8 mouse cellular contexts compared by ENCODE assay signal in genomic region chr5:118244606-118245443, GRCm38 (mm10). TPM values are rescaled to one million over a fixed set of nuclear protein-coding genes. Genes with fewer than 3 reads are reported as not detected.
DNase-seq lines count a peak whose midpoint lies in the region; ATAC-seq and TF ChIP-seq lines count a peak whose summit lies in the region.

Gene Rnft2, minus strand, starts transcription at chr5:118245116.
Gene 2410131K14Rik, plus strand, starts transcription at chr5:118245227.

- H3K36me3 ChIP-seq in hindbrain, embryonic 10.5 days, result peaks cover 48% of the 10 kb centered on the region
- H3K36me3 ChIP-seq in lung, postnatal 0 days (ENCODE audit: insufficient read depth, low read length), result 0 out of 2 replicates have a peak, but pooled peaks cover 4% of the 10 kb centered on the region

- 0 out of 2 replicates have a peak, but pooled peaks have one; percentile 15 for TF ChIP-seq CTCF in lung, postnatal 0 days (IDR thresholded peaks at IDR 0.05)

- WGBS in hindbrain, embryonic 10.5 days, result under 1% methylated on average over 68 of the region's 68 CpGs
- 5% methylated on average over 67 of the region's 68 CpGs for WGBS in lung, postnatal 0 days

- H3K4me3 ChIP-seq in hindbrain, embryonic 10.5 days, result peak within 1 kb of the TSS; percentile 81
- H3K4me3 ChIP-seq in lung, postnatal 0 days (ENCODE audit: low read depth, low read length), result peak within 1 kb of the TSS; percentile 68

- H3K27ac ChIP-seq in hindbrain, embryonic 10.5 days, result peak within 1 kb of the TSS; percentile 92
- H3K27ac ChIP-seq in lung, postnatal 0 days (ENCODE audit: low read length), result peak within 1 kb of the TSS; percentile 68

- H3K4me2 ChIP-seq in lung, postnatal 0 days (replicated peaks; ENCODE audit: low read depth, low read length), result peak within 1 kb of the TSS; percentile 93

- no peak for TF ChIP-seq EP300 in lung, postnatal 0 days (IDR thresholded peaks at IDR 0.05)

- peak; percentile 99 for DNase-seq in MN1 (ENCODE audit: low spot score)
- DNase-seq in cerebellum, adult 9-10 months, result peak; percentile 100
- peak; percentile 100 for DNase-seq in hindbrain, embryonic 10.5 days (ENCODE audit: low spot score)
- peak; percentile 100 for DNase-seq in layer of hippocampus, adult 9-11 months
- peak; percentile 99 for DNase-seq in lung, postnatal 0 days (ENCODE audit: low spot score)
- peak; percentile 99 for DNase-seq in ovary, postnatal 14 days (ENCODE audit: low spot score)
- peak; percentile 100 for DNase-seq in thymus, postnatal 14 days

- H3K4me1 ChIP-seq in hindbrain, embryonic 10.5 days (replicated peaks), result peaks cover 32% of the 10 kb centered on the region
- H3K4me1 ChIP-seq in lung, postnatal 0 days (ENCODE audit: insufficient read depth, low read depth, low read length), result peaks cover 3% of the 10 kb centered on the region; the same call in 1 of the 2 replicates

- H3K9ac ChIP-seq in lung, postnatal 0 days (replicated peaks; ENCODE audit: low read depth), result peak within 1 kb of the TSS; percentile 59

- H3K9me3 ChIP-seq in hindbrain, embryonic 10.5 days, result no peaks in the 10 kb centered on the region
- no peaks in the 10 kb centered on the region for H3K9me3 ChIP-seq in lung, postnatal 0 days (ENCODE audit: low read length)

- ATAC-seq in frontal cortex, adult (ENCODE audit: low TSS enrichment), result peak; percentile 99
- ATAC-seq in lung, postnatal 0 days, result peak; percentile 100

- no peaks in the 10 kb centered on the region for H3K27me3 ChIP-seq in hindbrain, embryonic 10.5 days (ENCODE audit: insufficient read depth, poor library complexity, severe bottlenecking)
- no peaks in the 10 kb centered on the region for H3K27me3 ChIP-seq in lung, postnatal 0 days (replicated peaks; ENCODE audit: insufficient read depth, low read length)

RNA-seq across cellular contexts. Expression of gene Rnft2, which starts in this region (rescaled TPM):
- polyA plus RNA-seq in hindbrain, embryonic 10.5 days (2016; fragmentation: Nextera tagmentation; extraction: Ambion mirVana), result 4.9 and 7.4 TPM in 2 replicates
- polyA plus RNA-seq in lung, postnatal 0 days (2015; fragmentation: Nextera tagmentation; extraction: Ambion mirVana), result 0.14 and 0.23 TPM in 2 replicates

RNA-seq across cellular contexts. Expression of gene 2410131K14Rik, which starts in this region (rescaled TPM):
- polyA plus RNA-seq in hindbrain, embryonic 10.5 days (2016; fragmentation: Nextera tagmentation; extraction: Ambion mirVana), result 11.3 and 12.3 TPM in 2 replicates
- 4.5 and 4.9 TPM in 2 replicates for polyA plus RNA-seq in lung, postnatal 0 days (2015; fragmentation: Nextera tagmentation; extraction: Ambion mirVana)

Comparison
In these comparisons a context has a peak if more than half of its experiments do, and no peak if none do; other contexts are left out.
1. Peak in every context shown above with its lines: DNase-seq, ATAC-seq, H3K4me3 ChIP-seq and H3K27ac ChIP-seq.